Mouse (Mus musculus): Measurements from ENCODE around the gene Rfx1.

DNA sequence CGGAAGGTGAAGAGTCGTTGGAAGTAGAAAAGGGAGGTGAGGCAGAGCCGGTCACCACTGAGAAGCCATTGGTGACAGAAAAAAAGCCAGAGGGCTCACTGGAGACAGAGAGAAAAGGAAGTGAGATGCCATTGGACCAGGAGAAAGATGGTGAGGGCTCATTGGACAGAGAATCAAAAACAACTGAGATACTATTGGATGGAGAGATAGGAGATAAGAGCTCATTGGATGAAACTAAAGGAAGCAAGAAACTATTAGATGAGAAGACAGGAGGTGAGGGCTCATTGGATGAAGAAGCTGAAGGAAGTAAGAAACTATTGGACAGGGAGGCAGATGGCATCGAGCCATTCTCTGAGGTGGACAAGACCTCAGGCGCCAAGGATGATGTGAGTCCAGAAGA is 37.4 kb upstream of the Rfx1 start:
- no peak for TF ChIP-seq CTCF (IDR thresholded peaks at IDR 0.05; ENCODE audit: control insufficient read depth, insufficient read depth, insufficient replicate concordance, low read depth, low read length)
- no peak for TF ChIP-seq POLR2A (IDR thresholded peaks at IDR 0.05; ENCODE audit: control insufficient read depth, low read depth, low read length)

Measured in testis, adult 2 months (tissue).